Mouse (Mus musculus): Measurements from ENCODE around the gene Gm3417. TPM values are rescaled to one million over a fixed set of nuclear protein-coding genes. Genes with fewer than 3 reads are reported as not detected.
"Not testable (repeated sequence)": the region's sequence is repeated elsewhere in the genome, so short reads cannot be mapped to it uniquely, and the experiment has no call there.

Gene Gm3417
- polyA plus RNA-seq, 1 experiment from 2014 or later: 0.78 TPM

DNA sequence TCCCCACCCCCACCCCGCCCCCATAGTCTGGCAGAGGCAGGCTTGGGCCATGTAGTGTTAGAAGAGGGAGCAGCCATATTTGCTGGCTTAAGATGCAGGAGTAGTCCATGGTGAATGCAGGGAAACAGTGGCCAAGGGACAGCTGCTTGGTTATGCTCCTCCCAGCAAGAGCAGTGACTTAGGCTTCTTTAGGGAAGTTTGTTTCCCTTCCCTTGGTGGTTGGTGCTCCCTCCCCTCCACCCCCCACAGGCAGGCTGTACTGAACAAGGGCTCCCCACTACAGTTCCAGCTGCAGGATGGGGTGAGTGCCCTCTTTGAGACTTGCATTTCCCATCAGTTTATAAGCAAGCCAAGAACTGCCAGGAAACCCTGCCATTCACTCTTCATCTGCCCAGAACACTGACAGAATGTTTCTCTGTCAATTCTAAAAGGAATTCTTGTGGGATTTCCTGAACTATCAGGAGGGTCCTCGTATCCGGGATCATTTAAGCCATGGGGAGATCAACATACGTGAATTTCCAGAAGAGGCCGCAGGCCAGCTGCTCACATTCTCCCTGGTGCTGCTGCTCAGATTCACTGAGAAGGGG is 11.6 kb upstream of the Gm3417 start:
- not testable (repeated sequence) for H3K27me3 ChIP-seq (ENCODE audit: low read depth, poor library complexity, severe bottlenecking); H3K9me3 ChIP-seq (replicated peaks); H3K36me3 ChIP-seq; H3K27ac ChIP-seq; H3K4me3 ChIP-seq; DNase-seq (ENCODE audit: low spot score); H3K4me1 ChIP-seq
- WGBS: 91% methylated on average over 4 of the region's 5 CpGs

DNA sequence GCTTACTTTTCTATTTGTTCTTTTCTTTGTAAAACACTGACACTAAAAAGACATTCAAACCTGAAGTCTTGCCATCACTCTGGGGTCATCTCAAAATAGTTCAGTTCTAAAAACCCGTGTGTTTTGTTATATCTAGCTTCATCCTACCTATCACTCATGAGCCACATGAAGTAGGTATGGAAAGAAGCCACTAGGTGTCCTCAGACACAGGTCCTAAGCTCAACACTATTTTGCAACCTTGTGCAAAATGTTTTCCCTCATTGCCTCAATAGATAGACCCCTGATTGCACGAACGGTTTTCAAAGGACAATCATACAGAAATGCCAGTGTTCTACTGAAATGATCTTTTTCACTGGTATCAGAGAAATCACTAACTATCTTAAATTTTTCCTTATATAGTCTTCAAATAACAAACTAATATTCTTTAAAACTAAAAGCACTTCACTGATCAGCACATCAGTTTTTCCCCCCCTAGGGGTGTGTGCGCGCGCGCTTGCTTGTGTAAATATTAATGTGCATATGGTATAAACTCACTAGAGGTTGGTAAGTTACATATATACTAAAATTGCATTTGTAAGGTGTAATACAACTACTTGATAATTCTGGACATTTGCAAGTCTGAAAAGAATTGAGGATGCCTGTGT is 750 bp downstream of the Gm3417 start:
- H3K9me3 ChIP-seq (replicated peaks); H3K27ac ChIP-seq; DNase-seq (ENCODE audit: low spot score); H3K36me3 ChIP-seq; H3K4me1 ChIP-seq; H3K27me3 ChIP-seq (ENCODE audit: low read depth, poor library complexity, severe bottlenecking); H3K4me3 ChIP-seq: not testable (repeated sequence)
- WGBS: 6% methylated on average over 4 of the region's 7 CpGs

DNA sequence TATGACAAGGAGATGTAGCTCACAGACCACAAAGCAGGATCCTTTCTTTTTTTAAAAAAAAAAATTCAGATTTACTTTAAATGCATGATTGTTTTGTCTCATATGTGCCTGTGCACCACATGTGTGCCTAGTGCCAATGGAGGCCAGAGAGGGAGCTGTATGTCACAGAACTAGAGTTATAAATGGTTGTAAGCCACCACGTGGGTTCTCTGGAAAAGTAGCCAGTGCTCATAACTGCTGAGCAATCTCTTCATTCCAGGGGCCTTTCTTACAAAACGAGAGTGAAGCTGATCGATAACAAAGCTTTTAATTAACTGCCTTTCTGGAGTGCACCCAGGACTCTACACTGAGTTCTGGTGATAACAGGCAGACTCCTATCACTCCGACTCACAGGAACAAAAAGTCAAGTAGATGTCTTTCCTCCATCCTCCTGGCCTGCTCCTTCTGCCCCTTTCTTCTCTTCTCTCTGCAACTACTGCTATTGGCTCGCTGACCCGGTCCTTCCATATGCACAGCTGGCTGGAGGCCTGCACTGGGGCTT is 10.1 kb downstream of the Gm3417 start:
- not testable (repeated sequence) for H3K27me3 ChIP-seq (ENCODE audit: low read depth, poor library complexity, severe bottlenecking); H3K4me3 ChIP-seq; H3K4me1 ChIP-seq; DNase-seq (ENCODE audit: low spot score); H3K9me3 ChIP-seq (replicated peaks); H3K27ac ChIP-seq; H3K36me3 ChIP-seq
- no CpG with 5 or more reads among the region's 6 CpGs for WGBS

DNA sequence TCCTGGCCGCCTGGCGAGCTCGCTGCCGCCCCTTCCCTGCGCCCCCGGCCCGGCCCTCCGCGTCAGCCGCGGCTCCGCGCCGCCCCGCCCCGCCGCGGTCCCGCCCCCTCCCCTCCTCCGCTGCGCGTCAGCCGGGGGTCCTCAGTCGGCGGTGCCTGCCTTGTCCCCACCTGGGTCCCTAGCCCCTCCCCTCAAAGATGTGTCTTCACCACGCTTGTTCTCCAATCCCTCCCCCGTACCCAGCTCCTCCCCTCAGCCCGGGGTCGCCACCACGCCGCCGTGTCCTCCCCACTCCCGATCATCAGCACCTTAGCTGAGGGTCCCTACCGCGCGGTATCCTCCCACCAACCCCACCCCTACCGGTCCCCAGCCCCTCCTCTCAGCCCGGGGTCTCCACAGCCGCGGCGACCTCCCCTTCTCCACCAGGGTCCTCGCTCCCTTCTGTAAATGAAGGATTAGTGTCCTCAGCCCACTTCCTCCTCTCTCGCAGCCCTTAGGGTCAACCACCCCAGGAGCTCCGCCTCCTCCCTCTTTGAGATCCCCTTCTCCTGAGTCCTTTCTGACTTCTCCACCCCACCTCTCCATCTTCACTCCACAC is 16.9 kb downstream of the Gm3417 start:
- H3K27ac ChIP-seq; DNase-seq (ENCODE audit: low spot score): not testable (repeated sequence)
- WGBS: no CpG with 5 or more reads among the region's 44 CpGs

DNA sequence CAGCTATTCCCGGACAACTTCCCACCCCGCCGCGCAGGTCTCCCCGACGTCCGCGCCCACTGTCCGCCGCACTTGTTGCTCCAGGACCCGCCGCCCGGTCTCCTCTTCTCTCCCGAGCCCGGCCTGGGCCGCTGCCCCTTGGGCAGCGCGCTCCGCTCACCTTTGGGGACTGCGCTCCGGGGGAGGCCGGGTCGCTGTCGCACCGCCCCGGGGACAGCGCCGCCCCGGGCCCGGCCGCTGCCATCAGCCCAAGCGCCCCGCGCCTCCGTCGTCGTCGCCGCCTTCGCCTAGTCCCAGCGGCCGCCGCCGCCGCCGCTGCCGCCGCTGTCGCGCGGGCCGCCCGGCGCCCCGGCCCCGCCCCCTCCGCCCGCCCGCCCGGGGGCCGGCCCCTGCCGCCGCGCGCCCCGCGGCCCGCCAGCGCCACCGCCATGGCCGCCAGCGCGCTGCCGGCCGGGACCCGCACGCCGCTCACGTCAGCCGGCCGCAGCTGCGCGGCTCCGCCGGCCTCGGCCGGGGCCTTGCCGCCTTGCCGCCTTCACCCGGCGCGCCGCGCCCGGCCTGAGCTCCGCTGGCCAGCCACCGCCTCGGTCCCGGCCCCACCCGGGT is 17.5 kb downstream of the Gm3417 start, which contains the start of gene Phf10:
TSS of gene Phf10 (minus strand) at position 323 of the 606 bp plus-strand sequence.
- Histone ChIP-seq H3K4me1 (peaks cover 12% of the 10 kb centered on the region), H3K36me3 (peaks cover 17% of the 10 kb centered on the region), H3K4me3 (peak within 1 kb of the TSS; percentile 77), H3K27ac (peak within 1 kb of the TSS; percentile 86)
- not testable (repeated sequence) for H3K27me3 ChIP-seq (ENCODE audit: low read depth, poor library complexity, severe bottlenecking); H3K9me3 ChIP-seq (replicated peaks)
- 7% methylated on average over 57 of the region's 100 CpGs for WGBS
- DNase-seq (ENCODE audit: low spot score): peak; percentile 53

More for the DNA sequence above, 16.9 kb downstream of the Gm3417 start:
- H3K4me1 ChIP-seq: peaks cover 12% of the 10 kb centered on the region
- not testable (repeated sequence) for H3K27me3 ChIP-seq (ENCODE audit: low read depth, poor library complexity, severe bottlenecking); H3K4me3 ChIP-seq; H3K9me3 ChIP-seq (replicated peaks)
- H3K36me3 ChIP-seq: peaks cover 11% of the 10 kb centered on the region

DNA sequence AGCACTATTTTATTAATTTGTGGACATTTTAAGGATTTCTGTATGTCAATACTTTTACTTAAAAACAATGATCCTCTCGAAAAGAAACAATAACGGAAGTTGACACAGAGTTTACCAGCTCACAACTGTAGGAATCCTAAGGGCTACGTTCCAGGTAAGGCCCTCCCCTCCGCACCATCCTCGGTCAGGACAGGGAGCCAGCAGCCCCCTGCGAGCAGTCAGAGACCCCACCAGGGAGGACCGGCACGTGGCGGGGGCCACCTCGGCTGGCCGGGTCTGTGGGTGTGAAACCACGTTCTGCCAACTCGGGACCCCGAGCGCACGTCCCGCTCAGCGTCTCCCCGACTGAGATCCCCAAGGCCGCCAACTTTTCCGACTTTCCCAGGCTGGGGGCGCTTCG is 18.1 kb downstream of the Gm3417 start:
- Histone ChIP-seq H3K27me3 (ENCODE audit: low read depth, poor library complexity, severe bottlenecking) (no peaks in the 10 kb centered on the region), H3K4me1 (peaks cover 12% of the 10 kb centered on the region), H3K27ac (peak overlapping the region; percentile 86), H3K36me3 (peaks cover 19% of the 10 kb centered on the region), H3K9me3 (replicated peaks) (no peaks in the 10 kb centered on the region), H3K4me3 (peak overlapping the region; percentile 77)
- WGBS: under 1% methylated on average over 23 of the region's 23 CpGs
- DNase-seq (ENCODE audit: low spot score): peak; percentile 53

DNA sequence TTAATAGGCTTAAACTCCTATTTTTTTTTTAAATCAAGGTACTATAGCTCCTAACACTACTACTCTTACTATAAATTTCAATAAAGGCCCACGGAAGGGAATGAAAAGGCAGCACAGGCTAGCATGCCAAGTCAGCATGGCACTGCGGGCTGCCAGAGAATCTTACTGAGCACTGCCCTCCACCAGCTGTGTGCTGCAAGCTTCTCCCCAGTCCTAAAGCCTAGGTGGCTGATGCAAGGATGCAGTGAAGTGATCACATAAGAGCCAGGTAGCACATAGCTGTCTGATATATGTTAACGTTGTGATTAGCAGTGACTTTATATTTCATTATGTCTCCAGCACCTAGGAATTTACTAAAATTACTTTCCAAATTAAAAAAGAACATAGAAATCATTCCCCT is 18.6 kb downstream of the Gm3417 start:
- Histone ChIP-seq H3K27me3 (ENCODE audit: low read depth, poor library complexity, severe bottlenecking) (no peaks in the 10 kb centered on the region), H3K9me3 (replicated peaks) (no peaks in the 10 kb centered on the region), H3K27ac (no peak overlapping the region), H3K36me3 (peaks cover 19% of the 10 kb centered on the region), H3K4me3 (peak overlapping the region; percentile 77), H3K4me1 (peaks cover 12% of the 10 kb centered on the region)
- 35% methylated on average over 3 of the region's 3 CpGs for WGBS
- no peak for DNase-seq (ENCODE audit: low spot score)

DNA sequence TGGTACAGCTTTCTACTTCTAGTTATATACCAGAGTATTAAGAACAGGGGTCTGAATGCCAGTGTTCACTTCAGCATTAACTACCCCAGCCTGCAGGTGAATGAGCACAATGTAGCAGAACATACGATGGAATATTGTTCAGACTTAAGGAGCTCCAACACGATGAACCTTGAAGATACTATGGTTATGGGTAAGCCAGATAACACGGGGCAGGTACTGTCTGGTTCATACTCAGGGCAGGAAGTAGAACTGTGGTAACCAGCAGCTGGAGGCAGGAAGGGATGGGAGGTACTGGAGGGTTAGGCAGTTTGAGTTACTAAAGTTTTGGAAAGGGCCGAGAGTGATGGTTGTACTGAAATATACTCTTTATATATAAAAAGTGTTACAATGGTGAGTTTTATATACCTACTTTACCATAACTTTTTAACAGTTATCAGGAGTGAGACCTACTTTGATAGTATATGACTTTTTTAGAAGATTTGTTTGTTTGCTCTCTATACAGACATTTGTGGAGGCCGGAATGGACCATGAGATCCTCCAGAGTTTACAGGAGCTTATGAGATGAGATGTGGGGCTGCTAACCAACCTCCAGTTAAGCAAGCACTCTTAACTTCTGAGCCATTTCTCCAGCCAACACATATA is 19.8 kb downstream of the Gm3417 start:
- no peaks in the 10 kb centered on the region for H3K9me3 ChIP-seq (replicated peaks)
- H3K36me3 ChIP-seq: peaks cover 29% of the 10 kb centered on the region
- H3K4me3 ChIP-seq: no peak overlapping the region
- H3K4me1 ChIP-seq: peaks cover 12% of the 10 kb centered on the region
- WGBS: 91% methylated on average over 5 of the region's 5 CpGs
- DNase-seq (ENCODE audit: low spot score): no peak
- H3K27me3 ChIP-seq (ENCODE audit: low read depth, poor library complexity, severe bottlenecking): no peaks in the 10 kb centered on the region
- no peak overlapping the region for H3K27ac ChIP-seq

DNA sequence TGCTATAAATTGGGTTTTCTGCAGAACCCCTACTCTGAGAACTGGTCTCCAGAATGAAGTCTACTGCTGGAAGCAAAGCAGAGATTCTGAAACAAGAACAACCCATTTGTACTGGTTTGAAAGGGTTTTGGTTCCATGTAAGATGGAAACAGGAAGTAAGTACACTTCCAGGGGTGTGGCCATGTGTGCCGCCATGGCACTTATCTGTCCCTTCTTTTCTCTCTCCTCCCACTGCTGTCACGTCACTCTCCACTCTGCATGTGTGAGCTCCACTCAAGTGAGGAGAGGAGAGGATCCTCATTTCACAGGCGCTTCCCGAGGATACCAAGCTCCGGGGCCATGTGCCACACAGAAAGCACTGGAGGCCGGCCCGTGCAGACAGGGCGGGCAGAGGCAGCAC is 25.1 kb downstream of the Gm3417 start:
- H3K4me1 ChIP-seq: no peaks in the 10 kb centered on the region
- no peaks in the 10 kb centered on the region for H3K27me3 ChIP-seq (ENCODE audit: low read depth, poor library complexity, severe bottlenecking)
- WGBS: 89% methylated on average over 8 of the region's 8 CpGs
- no peak overlapping the region for H3K27ac ChIP-seq
- H3K9me3 ChIP-seq (replicated peaks): no peaks in the 10 kb centered on the region
- peaks cover 70% of the 10 kb centered on the region for H3K36me3 ChIP-seq
- H3K4me3 ChIP-seq: no peak overlapping the region
- DNase-seq (ENCODE audit: low spot score): no peak

DNA sequence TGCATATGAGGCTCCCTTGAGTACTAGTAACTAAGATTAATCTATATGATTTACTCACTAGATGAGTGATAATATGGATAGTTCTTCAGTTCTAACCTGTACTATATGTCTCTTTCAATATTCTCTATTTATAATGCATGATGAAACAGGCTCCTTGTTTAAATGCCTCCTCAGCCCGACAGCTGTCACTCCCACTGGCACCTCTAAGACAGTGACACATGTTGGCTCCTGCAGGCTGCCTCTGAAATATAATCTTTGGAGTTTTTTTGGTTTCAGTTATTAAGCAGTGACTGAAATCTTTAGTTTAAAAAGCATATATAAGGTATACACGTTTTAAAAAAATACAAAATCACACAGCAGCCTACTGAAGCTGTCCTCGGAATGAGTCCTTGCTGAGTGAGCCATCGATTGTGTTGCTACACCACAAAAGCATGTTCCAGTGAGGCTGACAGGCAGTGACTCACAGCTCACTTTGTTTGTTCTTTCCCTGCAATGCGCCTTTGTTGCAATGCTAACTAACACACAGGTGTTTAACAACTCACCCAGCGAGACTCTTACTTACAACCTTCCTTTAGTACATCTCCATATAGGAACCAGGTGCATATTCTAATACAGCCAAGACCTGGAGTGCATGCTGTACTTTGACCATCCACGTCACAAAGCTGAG is 29.3 kb downstream of the Gm3417 start:
- peaks cover 4% of the 10 kb centered on the region for H3K4me1 ChIP-seq
- no peaks in the 10 kb centered on the region for H3K27me3 ChIP-seq (ENCODE audit: low read depth, poor library complexity, severe bottlenecking)
- H3K27ac ChIP-seq: no peak overlapping the region
- no peak overlapping the region for H3K4me3 ChIP-seq
- no peak for DNase-seq (ENCODE audit: low spot score)
- no peaks in the 10 kb centered on the region for H3K9me3 ChIP-seq (replicated peaks)
- H3K36me3 ChIP-seq: peaks cover 89% of the 10 kb centered on the region
- WGBS: 86% methylated on average over 7 of the region's 7 CpGs

DNA sequence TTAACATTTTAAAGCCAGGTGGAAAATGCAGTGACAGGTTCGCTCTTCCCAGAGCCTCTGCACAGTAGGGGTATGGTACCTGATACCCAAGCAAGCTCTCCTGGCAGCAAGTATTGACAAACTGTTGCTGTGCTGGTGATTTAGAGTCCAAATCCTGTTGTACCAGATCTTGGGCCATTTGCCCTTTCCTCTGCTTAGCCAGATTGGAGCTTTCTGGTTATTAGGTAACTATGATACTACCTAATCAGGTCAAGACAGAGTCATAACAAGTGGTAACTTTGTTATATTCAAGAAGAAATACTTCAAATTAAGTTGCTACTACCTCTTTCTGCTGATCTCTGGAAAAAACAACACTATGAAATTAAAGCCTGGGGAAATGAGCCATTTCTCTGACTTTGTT is 34.0 kb downstream of the Gm3417 start:
- Histone ChIP-seq H3K36me3 (peaks cover 47% of the 10 kb centered on the region), H3K4me1 (peaks cover 21% of the 10 kb centered on the region), H3K9me3 (replicated peaks) (no peaks in the 10 kb centered on the region), H3K27ac (no peak overlapping the region), H3K27me3 (ENCODE audit: low read depth, poor library complexity, severe bottlenecking) (no peaks in the 10 kb centered on the region), H3K4me3 (no peak overlapping the region)
- DNase-seq (ENCODE audit: low spot score): no peak
- WGBS: 97% methylated on average over 1 of the region's 1 CpGs

DNA sequence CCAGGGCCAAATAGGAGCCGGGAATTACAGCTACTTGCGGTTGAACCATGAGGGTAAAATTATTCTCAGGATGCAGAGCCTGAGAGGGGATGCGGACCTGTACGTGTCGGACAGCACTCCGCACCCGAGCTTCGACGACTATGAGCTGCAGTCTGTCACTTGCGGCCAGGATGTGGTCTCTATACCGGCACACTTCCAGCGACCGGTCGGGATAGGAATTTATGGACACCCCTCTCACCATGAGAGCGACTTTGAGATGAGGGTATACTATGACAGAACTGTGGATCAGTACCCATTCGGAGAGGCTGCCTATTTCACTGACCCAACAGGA is 34.9 kb downstream of the Gm3417 start:
- H3K27ac ChIP-seq: peak overlapping the region; percentile 87
- peaks cover 40% of the 10 kb centered on the region for H3K36me3 ChIP-seq
- no peak for DNase-seq (ENCODE audit: low spot score)
- no peaks in the 10 kb centered on the region for H3K9me3 ChIP-seq (replicated peaks)
- peak overlapping the region; percentile 85 for H3K4me3 ChIP-seq
- no peaks in the 10 kb centered on the region for H3K27me3 ChIP-seq (ENCODE audit: low read depth, poor library complexity, severe bottlenecking)
- WGBS: 19% methylated on average over 16 of the region's 16 CpGs
- peaks cover 21% of the 10 kb centered on the region for H3K4me1 ChIP-seq

All from limb, embryonic 10.5 days (tissue).